Mouse (Mus musculus) 416B (cell line): ENCODE data around the gene Ptx4.

Experiments used
- DNase-seq: peaks from one replicate; pipeline ENCODE4 v3.0.0; 2011; ENCODE audit warnings: low read depth

Ptx4 gene

GRCm38 (mm10) chr17:25120406-25120805, at the start of gene Ptx4:
Gene Ptx4 (plus strand): TSS chr17:25120760.
- no peak for DNase-seq

DNA sequence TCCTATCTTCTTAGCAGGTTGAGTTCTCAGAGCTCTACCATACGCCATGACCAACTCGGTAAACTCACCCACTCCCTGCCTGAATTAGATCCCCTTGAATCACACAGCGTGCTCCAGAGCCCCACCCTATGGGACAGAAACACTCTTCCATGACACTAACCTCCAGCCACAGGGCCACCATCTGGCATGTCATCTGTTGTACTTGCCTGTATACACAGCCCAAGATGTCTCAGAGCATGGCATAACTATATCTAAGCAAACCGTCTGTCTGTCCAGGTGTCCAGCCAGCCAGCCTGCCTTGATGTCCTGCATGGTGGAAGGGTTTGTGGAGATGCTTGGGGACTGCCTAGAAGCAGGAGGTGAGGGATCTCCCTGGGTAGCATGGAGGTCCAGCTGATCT, 43.7 kb upstream of the Ptx4 start:
- no peak for DNase-seq

DNA sequence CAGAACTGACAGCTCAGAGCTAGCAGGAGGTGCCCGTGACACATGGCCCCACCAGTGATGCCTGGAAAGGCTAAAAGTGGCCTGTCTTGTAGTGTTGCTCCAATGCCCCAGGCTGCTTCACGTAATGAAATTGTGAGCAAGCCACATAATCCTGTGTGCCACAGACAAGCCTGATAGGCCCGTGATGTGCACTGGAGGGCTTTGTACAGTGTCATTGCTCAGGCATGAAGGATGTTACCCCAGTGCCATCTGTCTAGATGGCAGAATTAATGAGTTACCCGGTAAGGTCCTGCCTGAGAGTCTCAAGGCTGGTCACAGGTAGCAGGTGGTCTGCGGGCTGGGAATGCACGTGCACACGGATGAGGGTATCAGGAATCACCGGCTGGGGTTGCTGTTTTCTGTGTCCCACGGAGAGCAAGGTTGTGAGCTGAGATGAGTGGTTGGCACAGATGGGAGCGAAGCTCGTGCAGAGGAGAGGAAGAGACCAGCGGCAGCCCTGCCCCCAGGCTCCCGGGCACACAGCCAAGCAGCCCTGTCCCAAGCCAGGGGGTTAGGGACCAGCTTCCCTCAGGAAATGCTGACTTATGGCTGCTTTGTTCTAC, 42.7 kb upstream of the Ptx4 start:
- peak; percentile 58 for DNase-seq

GRCm38 (mm10) chr17:25080210-25080609, 40.4 kb upstream of the Ptx4 start:
- DNase-seq: no peak

GRCm38 (mm10) chr17:25080960-25081381, 39.6 kb upstream of the Ptx4 start:
- DNase-seq: no peak

DNA sequence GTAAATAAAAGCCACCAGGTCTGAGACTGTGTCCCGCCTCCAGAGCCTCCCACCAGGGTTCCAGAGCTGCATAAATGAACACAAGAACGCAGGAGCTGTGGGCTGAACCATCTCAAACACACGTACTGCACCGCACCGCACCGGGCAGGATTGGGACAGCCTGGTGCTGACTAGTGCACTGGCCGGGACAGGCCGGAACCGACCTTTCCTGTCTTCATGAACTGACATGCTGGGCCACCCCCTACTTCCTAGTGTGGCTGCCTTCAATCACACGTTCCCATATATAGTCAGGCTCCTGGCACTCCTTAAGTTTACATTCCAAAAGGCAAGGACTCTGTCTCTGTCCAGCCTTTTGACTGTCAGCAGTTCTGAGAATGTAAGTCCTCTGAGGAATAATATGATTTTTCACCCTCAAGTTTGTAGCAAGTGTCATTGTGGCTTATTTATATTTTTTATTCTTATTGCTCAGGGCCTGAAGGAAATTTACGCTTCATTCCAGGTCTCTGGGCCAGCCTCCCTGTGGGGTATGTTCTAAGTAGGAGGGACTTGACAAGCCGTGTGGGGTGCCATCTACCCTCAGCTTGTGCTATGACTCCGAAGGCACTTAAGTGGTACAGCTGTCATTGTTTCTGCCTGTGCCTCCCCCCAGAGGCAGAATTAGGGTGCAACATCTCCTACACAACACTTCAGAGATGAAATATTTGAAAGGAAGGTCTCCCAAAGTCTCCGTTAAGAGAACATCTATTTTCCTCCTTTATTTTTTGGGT, 38.3 kb upstream of the Ptx4 start:
- DNase-seq: peak; percentile 39

DNA sequence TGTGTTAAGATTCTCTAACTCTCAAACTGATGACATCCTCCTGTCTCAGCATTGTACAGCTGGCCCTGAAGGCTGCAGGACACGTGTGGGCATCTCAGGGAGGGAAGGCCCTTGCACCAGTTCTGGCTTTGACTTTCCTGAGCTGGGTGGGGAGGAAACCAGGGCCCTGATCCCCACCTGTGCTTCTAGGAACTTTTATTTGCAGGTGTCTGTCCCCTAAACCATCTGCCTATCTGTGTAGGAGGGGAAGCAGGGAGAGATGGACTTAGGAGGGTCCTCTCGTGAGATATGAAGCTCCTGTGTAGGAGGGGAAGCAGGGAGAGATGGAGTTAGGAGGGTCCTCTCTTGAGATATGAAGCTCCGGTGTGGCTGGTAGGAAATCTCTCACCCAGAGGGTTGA, 37.7 kb upstream of the Ptx4 start:
- DNase-seq: no peak

- DNase-seq: peak; percentile 18
Measured at GRCm38 (mm10) chr17:25083444-25083931, 37.1 kb upstream of the Ptx4 start, which contains the start of gene Tmem204. Gene Tmem204 (minus strand): TSS chr17:25083591.

DNA sequence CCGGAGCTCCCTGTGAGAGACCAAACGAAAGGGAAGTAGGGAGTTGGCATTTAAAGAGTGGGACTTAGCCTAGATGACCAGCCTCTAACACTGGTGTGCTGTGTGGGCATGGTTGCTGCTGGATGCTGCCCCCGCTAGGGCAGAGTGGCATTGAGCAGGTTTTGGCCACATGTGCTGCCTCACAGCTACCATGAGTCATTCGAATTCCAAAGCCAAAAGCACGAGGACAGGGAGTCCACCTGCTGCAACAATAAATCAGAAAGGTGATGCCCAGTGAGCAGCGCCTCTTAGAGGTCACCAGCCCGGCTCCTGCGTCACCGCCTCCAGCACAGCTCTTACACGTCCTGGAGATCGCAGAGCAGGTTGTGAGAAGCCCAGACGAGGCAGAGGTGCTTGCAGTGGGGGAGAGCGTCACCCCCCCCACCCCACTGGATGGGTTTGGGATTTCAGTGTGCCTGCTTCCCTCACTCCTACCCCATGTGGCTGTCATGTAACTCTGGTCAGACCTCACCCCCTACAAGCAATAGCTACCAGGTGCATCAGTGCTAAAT, 35.6 kb upstream of the Ptx4 start:
- DNase-seq: no peak

DNA sequence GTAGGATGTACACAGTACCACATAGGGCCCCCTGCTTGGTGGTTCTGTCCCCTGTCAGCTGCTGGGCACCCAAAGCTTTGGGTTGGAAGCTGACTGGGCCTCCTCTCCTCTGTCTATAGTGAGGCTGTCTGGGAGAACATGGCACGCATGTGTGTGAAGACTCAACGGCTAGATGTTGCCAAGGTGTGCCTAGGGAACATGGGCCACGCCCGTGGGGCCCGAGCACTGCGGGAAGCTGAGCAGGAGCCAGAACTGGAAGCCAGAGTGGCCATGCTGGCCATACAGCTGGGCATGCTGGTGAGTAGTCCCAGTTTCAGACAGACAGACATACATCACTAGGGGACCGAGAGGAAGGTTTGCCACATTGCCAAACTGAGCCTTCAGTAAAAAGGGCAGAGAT, 33.8 kb upstream of the Ptx4 start:
- no peak for DNase-seq

DNA sequence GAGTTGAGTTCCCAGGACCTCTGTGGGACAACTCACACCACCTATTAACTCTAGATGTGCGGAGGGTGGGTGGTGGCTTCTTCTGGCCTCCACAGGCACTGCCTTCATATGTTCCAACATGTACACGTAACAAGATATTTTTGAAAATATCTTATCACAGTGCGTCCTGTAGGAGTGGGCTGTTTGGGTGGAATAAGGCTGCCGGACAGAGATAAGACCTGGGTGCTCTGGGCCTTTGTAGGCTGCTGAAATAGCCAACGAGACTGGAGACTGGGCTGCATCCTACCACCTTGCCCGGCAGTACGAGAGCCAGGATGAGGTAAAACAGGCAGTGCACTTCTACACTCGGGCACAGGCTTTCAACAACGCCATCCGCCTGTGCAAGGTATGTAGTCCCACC, 31.4 kb upstream of the Ptx4 start:
- no peak for DNase-seq

GRCm38 (mm10) chr17:25090450-25090849, 30.1 kb upstream of the Ptx4 start:
- no peak for DNase-seq

DNA sequence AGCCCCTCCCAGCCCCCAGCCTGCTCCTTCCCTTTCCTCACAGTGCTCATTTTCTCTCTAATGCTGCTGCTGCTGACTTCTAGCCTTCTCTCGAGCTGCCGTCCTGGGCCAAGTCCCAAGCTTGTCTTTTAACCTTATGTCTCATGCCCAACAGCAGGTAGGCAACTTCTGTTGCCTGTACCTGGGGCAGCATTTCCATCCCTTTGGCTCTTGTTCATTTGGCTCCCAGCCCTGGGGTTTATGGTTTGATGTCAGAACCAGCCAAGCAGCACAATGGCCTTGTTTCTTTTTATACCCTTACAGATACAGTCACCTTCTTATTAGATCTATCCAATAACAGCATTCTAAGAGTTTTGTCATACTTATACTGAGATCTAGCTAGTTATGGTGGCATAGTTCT, 24.3 kb upstream of the Ptx4 start:
- DNase-seq: no peak

- DNase-seq: no peak
Measured at GRCm38 (mm10) chr17:25100052-25100451, 20.5 kb upstream of the Ptx4 start.

- DNase-seq: no peak
Measured at GRCm38 (mm10) chr17:25101338-25101737, 19.2 kb upstream of the Ptx4 start.

DNA sequence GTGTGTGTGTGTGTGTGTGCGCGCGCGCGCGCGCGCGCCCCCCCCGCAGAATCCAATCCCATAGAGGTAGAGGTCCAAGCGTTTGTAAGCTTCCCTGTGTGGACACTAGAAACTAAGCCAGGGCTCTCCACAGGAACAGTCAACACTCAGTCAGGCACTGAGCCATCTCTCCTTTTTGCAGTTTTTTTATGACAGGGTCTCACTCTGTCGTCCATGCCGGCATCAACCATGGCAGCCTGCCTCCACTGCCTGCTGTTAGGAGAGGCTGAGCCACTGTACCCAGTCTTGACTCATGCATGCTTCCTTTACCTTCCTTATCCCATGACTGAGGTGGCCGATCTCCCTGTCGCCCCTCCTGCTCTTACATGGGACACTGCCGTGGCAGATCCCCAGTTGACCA, 12.8 kb upstream of the Ptx4 start:
- no peak for DNase-seq

DNA sequence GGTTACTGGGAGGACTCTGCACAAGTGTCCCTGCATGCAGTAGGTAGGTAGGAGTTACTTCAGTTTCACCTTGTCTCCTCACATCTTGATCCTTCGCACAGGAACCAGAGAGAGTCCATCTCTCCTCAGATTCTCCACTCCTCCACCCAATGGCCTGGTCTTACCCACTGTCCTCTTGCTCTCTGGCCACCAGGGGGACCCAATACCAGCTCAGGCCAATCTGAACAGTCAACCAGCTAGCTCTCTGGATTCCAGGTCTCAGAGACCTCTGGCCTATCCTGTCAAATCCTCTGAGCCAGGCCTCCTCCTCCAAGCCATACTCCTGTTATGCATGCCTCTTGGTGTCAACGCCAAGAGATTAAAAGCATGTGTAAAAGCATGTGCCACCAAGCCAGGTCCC, 11.0 kb upstream of the Ptx4 start:
- peak; percentile 61 for DNase-seq

GRCm38 (mm10) chr17:25110590-25110989, 10.0 kb upstream of the Ptx4 start:
- no peak for DNase-seq

- DNase-seq: no peak
Measured at GRCm38 (mm10) chr17:25111220-25111619, 9.3 kb upstream of the Ptx4 start.

GRCm38 (mm10) chr17:25111739-25112422, 8.7 kb upstream of the Ptx4 start:
- DNase-seq: no peak

GRCm38 (mm10) chr17:25112423-25112810, 8.1 kb upstream of the Ptx4 start:
- no peak for DNase-seq

- peak; percentile 77 for DNase-seq
Measured at GRCm38 (mm10) chr17:25114908-25115645, 5.5 kb upstream of the Ptx4 start.
